Mouse (Mus musculus) liver, embryonic 14.5 days (tissue): Measurements from ENCODE around the gene Gtf2i.

ENCODE experiments used
- CTCF ChIP-seq: IDR thresholded peaks from 2 replicates; pipeline ENCODE4 v1.5.1; 2016; ENCODE audit warnings: antibody characterized with exemption, low read depth, control low read depth
- EP300 ChIP-seq: IDR thresholded peaks from 2 replicates; pipeline ENCODE4 v1.6.1; 2016; ENCODE audit warnings: antibody characterized with exemption, low read depth

DNA sequence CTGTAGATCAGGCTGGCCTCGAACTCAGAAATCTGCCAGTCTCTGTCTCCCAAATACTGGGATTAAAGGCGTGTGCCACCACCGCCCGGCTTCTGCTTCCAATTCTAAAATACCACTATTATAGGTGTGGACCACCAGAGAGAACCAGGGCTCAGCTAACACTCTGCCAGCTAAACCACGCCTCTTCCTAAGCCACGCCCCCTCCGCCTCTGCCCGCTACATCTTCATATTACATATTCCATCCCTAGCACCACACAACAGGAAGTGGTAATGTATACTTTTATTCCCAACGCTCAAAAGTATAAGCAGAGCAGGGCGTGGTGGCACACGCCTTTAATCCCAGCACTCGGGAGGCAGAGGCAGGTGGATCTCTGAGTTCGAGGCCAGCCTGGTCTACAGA is 8.8 kb upstream of the Gtf2i start:
- no peak for TF ChIP-seq CTCF
- TF ChIP-seq EP300: no peak
